Mouse (Mus musculus) neural tube, embryonic 15.5 days (tissue): ENCODE data around the gene Trip11. TPM values are rescaled to one million over a fixed set of nuclear protein-coding genes. Genes with fewer than 3 reads are reported as not detected.

Experiments
- ATAC-seq: fragments of 200-750 bp; cut with Nextera tagmentation; 2 replicates; pipeline ENCODE4 v1.8.0; 2017; ENCODE audit warnings: mild to moderate bottlenecking, moderate TSS enrichment, moderate library complexity; ENCODE audit not compliant: low FRiP score
- H3K27ac ChIP-seq: fragments of 300-500 bp; sonication (generic); replicated peaks from 2 replicates; pipeline ENCODE4 v1.5.1; 2015; ENCODE audit warnings: mild to moderate bottlenecking, inconsistent platforms
- H3K27me3 ChIP-seq: fragments of 300-500 bp; sonication (generic); replicated peaks from 2 replicates; pipeline ENCODE4 v1.6.1; 2015; ENCODE audit warnings: inconsistent platforms
- H3K36me3 ChIP-seq: fragments of 300-500 bp; sonication (generic); 2 replicates; pipeline ENCODE4 v1.6.1; 2015; ENCODE audit warnings: inconsistent platforms
- H3K4me1 ChIP-seq: fragments of 300-500 bp; sonication (generic); 2 replicates; pipeline ENCODE4 v1.6.1; 2015; ENCODE audit warnings: inconsistent platforms
- H3K4me2 ChIP-seq: fragments of 300-500 bp; sonication (generic); 2 replicates; pipeline ENCODE4 v1.6.1; 2015; ENCODE audit warnings: inconsistent platforms, mild to moderate bottlenecking, moderate library complexity
- H3K4me3 ChIP-seq: fragments of 300-500 bp; sonication (generic); replicated peaks from 2 replicates; pipeline ENCODE4 v1.5.1; 2015; ENCODE audit warnings: mild to moderate bottlenecking, inconsistent platforms
- H3K9ac ChIP-seq: fragments of 300-500 bp; sonication (generic); replicated peaks from 2 replicates; pipeline ENCODE4 v1.6.1; 2015; ENCODE audit warnings: mild to moderate bottlenecking, inconsistent platforms
- H3K9me3 ChIP-seq: fragments of 300-500 bp; sonication (generic); replicated peaks from 2 replicates; pipeline ENCODE4 v1.6.1; 2016; ENCODE audit warnings: inconsistent platforms
- WGBS: fragments of 180-500 bp; shearing (Covaris S2); methylation state at CpG from one replicate; pipeline ENCODE4 v1.1.7; 2015; ENCODE audit warnings: mixed read lengths; 5-methylcytosine and 5-hydroxymethylcytosine counted together
- polyA plus RNA-seq: library from polyadenylated mRNA; unstranded; fragments of >200 nt; fragmentation: Nextera tagmentation; extraction: Ambion mirVana; gene quantifications from 2 replicates; pipeline ENCODE4 v1.2.1, GENCODE M21; 2015

Gene Trip11
- polyA plus RNA-seq, 1 experiment from 2014 or later = 23.8 TPM

DNA sequence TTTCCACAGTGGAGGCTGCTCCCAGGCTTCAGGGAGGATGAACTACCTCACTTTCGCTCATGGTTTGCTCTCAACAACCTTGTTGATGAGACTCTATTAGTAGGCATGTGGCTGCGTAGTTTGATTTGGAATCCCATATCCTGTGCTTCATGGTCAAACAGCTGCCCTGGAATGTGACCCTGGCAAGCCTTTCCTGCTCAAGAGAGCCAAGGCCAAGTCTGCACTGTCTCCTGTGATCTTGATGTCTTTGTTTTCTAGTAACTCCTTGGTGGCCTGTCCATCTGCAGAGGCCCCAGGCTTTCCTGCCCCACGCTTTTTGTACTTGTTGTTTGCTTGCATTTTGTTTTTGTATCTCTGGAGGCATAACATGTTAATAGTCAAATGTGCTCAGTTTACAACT, 118.6 kb downstream of the Trip11 start:
- H3K9ac ChIP-seq = no peak overlapping the region
- no peak overlapping the region for H3K4me2 ChIP-seq
- H3K27ac ChIP-seq = no peak overlapping the region
- H3K9me3 ChIP-seq = no peaks in the 10 kb centered on the region
- 86% methylated on average over 3 of the region's 3 CpGs for WGBS
- H3K4me1 ChIP-seq = 0 out of 2 replicates have a peak, but pooled peaks cover 4% of the 10 kb centered on the region
- no peaks in the 10 kb centered on the region for H3K27me3 ChIP-seq
- ATAC-seq = no peak
- H3K36me3 ChIP-seq = no peaks in the 10 kb centered on the region
- no peak overlapping the region for H3K4me3 ChIP-seq

DNA sequence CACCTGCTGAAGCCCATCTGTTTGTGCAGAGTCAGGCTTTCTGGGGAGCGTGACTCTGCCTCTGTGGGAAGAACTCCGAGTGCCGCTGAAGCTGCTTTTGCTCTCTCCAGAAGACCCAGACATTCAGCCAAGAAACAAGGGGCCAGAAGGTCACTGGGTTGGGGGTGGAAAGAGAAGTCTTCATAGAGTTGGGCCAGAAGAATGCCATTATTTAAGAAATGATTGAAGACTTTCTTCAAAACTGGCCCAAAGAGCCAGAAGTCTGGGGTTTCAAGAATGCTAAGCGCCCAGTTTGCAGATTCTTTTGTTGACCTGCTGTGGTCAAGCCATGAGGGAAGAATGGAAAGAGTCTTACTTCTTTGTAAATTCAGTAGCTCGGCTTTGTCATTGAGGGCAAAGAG, 119.8 kb downstream of the Trip11 start:
- Histone ChIP-seq H3K27ac (no peak overlapping the region), H3K9ac (no peak overlapping the region), H3K4me2 (no peak overlapping the region), H3K36me3 (no peaks in the 10 kb centered on the region), H3K4me1 (no peaks in the 10 kb centered on the region), H3K4me3 (no peak overlapping the region), H3K27me3 (no peaks in the 10 kb centered on the region), H3K9me3 (no peaks in the 10 kb centered on the region)
- 85% methylated on average over 5 of the region's 5 CpGs for WGBS
- ATAC-seq = no peak

DNA sequence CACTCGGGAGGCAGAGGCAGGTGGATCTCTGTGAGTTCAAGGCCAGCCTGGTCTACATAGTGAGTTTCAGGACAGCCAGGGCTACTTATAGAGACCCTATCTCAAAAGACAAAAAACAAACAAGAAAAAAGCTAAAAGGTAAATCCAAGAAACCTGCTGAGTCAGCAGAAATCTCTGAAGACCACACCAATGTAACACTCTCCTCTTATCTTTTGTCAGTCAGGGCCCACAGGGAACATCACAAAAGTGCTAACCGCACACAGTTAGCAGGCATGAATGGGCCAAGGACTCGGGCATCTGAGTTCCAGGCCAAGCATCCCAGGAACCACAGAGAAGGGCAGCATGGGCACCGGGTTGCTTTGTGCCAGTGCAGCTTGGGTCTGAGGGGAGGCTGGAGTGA, 120.4 kb downstream of the Trip11 start:
- Histone ChIP-seq H3K27me3 (no peaks in the 10 kb centered on the region), H3K4me3 (no peak overlapping the region), H3K4me1 (no peaks in the 10 kb centered on the region), H3K9me3 (no peaks in the 10 kb centered on the region), H3K4me2 (no peak overlapping the region), H3K27ac (no peak overlapping the region), H3K9ac (no peak overlapping the region), H3K36me3 (no peaks in the 10 kb centered on the region)
- ATAC-seq = no peak
- WGBS = 92% methylated on average over 4 of the region's 4 CpGs

DNA sequence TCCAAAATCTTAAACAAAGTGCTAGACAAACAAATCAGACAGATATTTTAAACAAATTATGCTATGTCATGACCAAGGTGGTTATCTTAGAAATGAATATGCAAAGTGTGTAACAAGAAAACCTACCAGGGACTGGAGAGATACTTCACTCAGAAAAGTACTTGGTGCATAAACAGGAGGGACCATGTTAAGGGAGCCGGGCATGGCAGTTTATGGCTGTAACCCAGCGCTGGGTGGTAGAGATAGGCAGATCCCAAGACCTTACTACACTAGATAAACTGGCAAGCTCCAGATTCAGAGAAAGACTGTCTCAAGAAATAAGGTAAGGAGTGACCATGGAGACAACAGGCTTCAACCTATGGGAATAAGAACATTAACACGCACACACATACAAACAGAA, 123.3 kb downstream of the Trip11 start:
- Histone ChIP-seq H3K9me3 (no peaks in the 10 kb centered on the region), H3K36me3 (no peaks in the 10 kb centered on the region), H3K4me3 (no peak overlapping the region), H3K9ac (no peak overlapping the region), H3K4me1 (no peaks in the 10 kb centered on the region), H3K27ac (no peak overlapping the region), H3K27me3 (no peaks in the 10 kb centered on the region), H3K4me2 (no peak overlapping the region)
- no peak for ATAC-seq
- WGBS = 92% methylated on average over 3 of the region's 3 CpGs

GRCm38 (mm10) chr12:101789250-101789649, 123.8 kb downstream of the Trip11 start:
- no peak overlapping the region for H3K4me3 ChIP-seq
- H3K9me3 ChIP-seq = no peaks in the 10 kb centered on the region
- H3K4me2 ChIP-seq = no peak overlapping the region
- no peaks in the 10 kb centered on the region for H3K4me1 ChIP-seq
- WGBS = 74% methylated on average over 3 of the region's 3 CpGs
- no peaks in the 10 kb centered on the region for H3K27me3 ChIP-seq
- H3K36me3 ChIP-seq = no peaks in the 10 kb centered on the region
- ATAC-seq = no peak
- H3K27ac ChIP-seq = no peak overlapping the region
- no peak overlapping the region for H3K9ac ChIP-seq

Other genes starting within 250 kb of the Trip11 start
- gene Tc2n, start 194.7 kb downstream of the Trip11 start, polyA plus RNA-seq = 0.23 and 0.59 TPM in 2 replicates
- gene Fbln5, start 94.2 kb downstream of the Trip11 start, polyA plus RNA-seq = 17.2 and 32.3 TPM in 2 replicates
- 9.8 and 12.5 TPM in 2 replicates for gene Atxn3, start 45.0 kb upstream of the Trip11 start, polyA plus RNA-seq
- gene Cpsf2, start 62.7 kb upstream of the Trip11 start, polyA plus RNA-seq = 28.9 and 29.0 TPM in 2 replicates
- gene Slc24a4, start 215.5 kb upstream of the Trip11 start, polyA plus RNA-seq = 2.7 and 2.8 TPM in 2 replicates